Mouse (Mus musculus): ENCODE measurements around the gene Parp16. TPM values are rescaled to one million over a fixed set of nuclear protein-coding genes. Genes with fewer than 3 reads are reported as not detected.
"Not testable (repeated sequence)": the region's sequence is repeated elsewhere in the genome, so short reads cannot be mapped to it uniquely, and the experiment has no call there.

The Parp16 gene
- total RNA-seq, 2 experiments from 2014 or later = 3.8 to 5.3 TPM

- DNase-seq = peak; percentile 73
These were observed 16.6 kb upstream of the Parp16 start for GRCm38 (mm10) chr9:65178336-65179213.

GRCm38 (mm10) chr9:65179817-65180624 lies 15.1 kb upstream of the Parp16 start:
- no peak for DNase-seq

- DNase-seq = peak; percentile 68
These were observed 6.6 kb upstream of the Parp16 start for GRCm38 (mm10) chr9:65188599-65188998.

GRCm38 (mm10) chr9:65190306-65190705 lies 4.8 kb upstream of the Parp16 start:
- no peak for DNase-seq

- no peak for DNase-seq
These were observed 3.8 kb upstream of the Parp16 start for GRCm38 (mm10) chr9:65191389-65191754.

GRCm38 (mm10) chr9:65191755-65192469 lies 3.2 kb upstream of the Parp16 start:
- DNase-seq = no peak

- DNase-seq = no peak
These were observed 1.9 kb upstream of the Parp16 start for GRCm38 (mm10) chr9:65193214-65193613.

- DNase-seq = peak; percentile 46
These were observed 448 bp downstream of the Parp16 start for GRCm38 (mm10) chr9:65195621-65195981.

- DNase-seq = no peak
These were observed 1.0 kb downstream of the Parp16 start for GRCm38 (mm10) chr9:65195982-65196737.

- peak; percentile 90 for DNase-seq
These were observed 1.8 kb downstream of the Parp16 start for GRCm38 (mm10) chr9:65196738-65197569.

- no peak for DNase-seq
These were observed 2.7 kb downstream of the Parp16 start for GRCm38 (mm10) chr9:65197826-65198225.

- DNase-seq = no peak
These were observed 4.6 kb downstream of the Parp16 start for GRCm38 (mm10) chr9:65199723-65200122.

- peak; percentile 76 for DNase-seq
These were observed 5.5 kb downstream of the Parp16 start for GRCm38 (mm10) chr9:65200606-65201005.

GRCm38 (mm10) chr9:65201021-65201380 lies 5.8 kb downstream of the Parp16 start:
- DNase-seq = no peak

- peak; percentile 70 for DNase-seq
These were observed 6.4 kb downstream of the Parp16 start for GRCm38 (mm10) chr9:65201381-65202164.

GRCm38 (mm10) chr9:65202165-65202754 lies 7.1 kb downstream of the Parp16 start:
- DNase-seq = no peak

GRCm38 (mm10) chr9:65205049-65205815 lies 10.1 kb downstream of the Parp16 start:
- peak; percentile 45 for DNase-seq

- not testable (repeated sequence) for DNase-seq
These were observed 12.1 kb downstream of the Parp16 start for GRCm38 (mm10) chr9:65207041-65207815.

All from gastrocnemius, postnatal 25 days (tissue).